Mouse (Mus musculus): Measurements from ENCODE around the gene Ipcef1.

GRCm38 (mm10) chr10:7076201-7076600, 23.9 kb upstream of the Ipcef1 start:
- TF ChIP-seq EP300 (IDR thresholded peaks at IDR 0.05) (no peak), CTCF (IDR thresholded peaks at IDR 0.05) (peak; percentile 89)
